Mouse (Mus musculus): ENCODE results near the gene Ascc1. TPM values are rescaled to one million over a fixed set of nuclear protein-coding genes. Genes with fewer than 3 reads are reported as not detected.
A peak's percentile ranks its signal among the peaks of the same experiment; 100 is the strongest.
"Not testable (repeated sequence)": the region's sequence is repeated elsewhere in the genome, so short reads cannot be mapped to it uniquely, and the experiment has no call there.

Gene Ascc1
- total and polyA plus RNA-seq, 3 experiments: 17.0 to 37.9 TPM; not detected in 1

DNA sequence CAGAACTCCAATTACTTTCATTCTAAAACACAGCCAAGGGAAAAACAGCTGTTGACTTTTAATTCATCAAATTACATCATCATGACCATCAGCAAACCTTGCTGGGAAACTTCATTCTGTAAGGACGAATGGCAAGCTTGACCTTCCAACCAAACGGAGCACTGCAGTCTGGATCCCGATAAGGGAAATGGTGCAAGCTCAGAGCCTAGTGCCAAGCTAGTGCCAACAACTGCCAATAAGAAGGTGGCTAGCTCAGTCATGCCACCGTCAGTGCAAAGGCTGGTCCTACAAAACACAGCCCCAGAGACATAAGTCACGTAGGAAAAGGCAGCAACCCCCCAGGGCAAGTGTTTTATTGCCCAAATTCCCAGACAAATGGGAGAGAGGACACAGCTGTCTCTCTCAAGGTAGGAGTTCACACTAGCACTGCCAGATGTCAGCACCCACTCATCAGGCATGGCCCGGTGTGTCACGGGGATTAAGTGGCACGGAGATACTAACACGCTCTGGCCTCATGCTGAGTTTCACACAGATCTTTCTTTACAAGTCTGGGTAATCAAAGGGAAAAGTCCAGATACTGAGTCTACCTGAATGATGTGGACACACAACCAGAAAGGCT, 11.2 kb upstream of the Ascc1 start:
- DNase-seq (ENCODE audit: low read depth, low spot score): no peak
- Histone ChIP-seq H3K27me3 (ENCODE audit: control insufficient read depth in 1 of 2, insufficient read depth in 2 of 2, low read length in 2 of 2) (no peaks in the 10 kb centered on the region), H3K27ac (ENCODE audit: control insufficient read depth, low read depth, low read length) (no peak overlapping the region), H3K9ac (ENCODE audit: control insufficient read depth, low read depth, low read length, poor library complexity, severe bottlenecking) (no peak overlapping the region), H3K36me3 (ENCODE audit: control insufficient read depth in 1 of 2, insufficient read depth in 2 of 2, low read length in 2 of 2) (peaks cover 6 to 21% of the 10 kb centered on the region in 2 experiments), H3K4me1 (ENCODE audit: control insufficient read depth in 1 of 2, insufficient read depth in 2 of 2, low read length in 2 of 2) (no peaks in the 10 kb centered on the region; a peak in 1 of 4 replicates), H3K4me3 (ENCODE audit: control insufficient read depth in 1 of 2, insufficient read depth in 1 of 2, low read depth in 2 of 2, low read length in 2 of 2) (no peak overlapping the region), H3K9me3 (replicated peaks; ENCODE audit: insufficient read depth, low read length) (no peaks in the 10 kb centered on the region), H3K79me2 (ENCODE audit: control insufficient read depth, insufficient read depth, low read length, poor library complexity) (no peaks in the 10 kb centered on the region)
- no peak for TF ChIP-seq MXI1 (IDR thresholded peaks at IDR 0.05; ENCODE audit: low read depth, low read length)
- no peak for TF ChIP-seq EP300 (IDR thresholded peaks at IDR 0.05; ENCODE audit: low read depth in 1 of 2, low read length in 2 of 2)

DNA sequence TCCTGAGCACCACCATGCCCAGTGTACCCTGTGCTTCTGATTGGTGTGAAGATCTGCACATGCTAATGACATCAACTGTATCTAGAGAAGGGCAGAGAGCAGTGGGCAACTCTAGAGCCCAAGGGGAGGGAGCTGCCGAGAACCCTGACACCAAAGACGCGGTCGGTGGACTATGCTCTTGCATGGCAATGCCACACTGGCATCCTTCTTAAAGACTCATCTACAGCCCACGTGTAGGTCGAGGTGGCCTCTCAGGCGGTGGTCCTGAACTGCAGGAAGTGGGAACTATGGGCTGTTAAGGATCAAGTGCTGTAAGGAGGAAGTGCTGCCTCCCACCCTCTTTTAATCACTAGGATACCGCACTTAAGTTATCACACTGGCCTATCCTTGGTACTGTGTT, 10.6 kb upstream of the Ascc1 start:
- Histone ChIP-seq H3K27ac (ENCODE audit: control insufficient read depth, low read depth, low read length) (no peak overlapping the region), H3K4me3 (ENCODE audit: control insufficient read depth in 1 of 2, insufficient read depth in 1 of 2, low read depth in 2 of 2, low read length in 2 of 2) (no peak overlapping the region), H3K9ac (ENCODE audit: control insufficient read depth, low read depth, low read length, poor library complexity, severe bottlenecking) (no peak overlapping the region), H3K79me2 (ENCODE audit: control insufficient read depth, insufficient read depth, low read length, poor library complexity) (0 out of 2 replicates have a peak, but pooled peaks cover under 1% of the 10 kb centered on the region), H3K36me3 (ENCODE audit: control insufficient read depth in 1 of 2, insufficient read depth in 2 of 2, low read length in 2 of 2) (peaks cover 6 to 21% of the 10 kb centered on the region in 2 experiments), H3K4me1 (ENCODE audit: control insufficient read depth in 1 of 2, insufficient read depth in 2 of 2, low read length in 2 of 2) (no peaks in the 10 kb centered on the region; a peak in 1 of 4 replicates), H3K27me3 (ENCODE audit: control insufficient read depth in 1 of 2, insufficient read depth in 2 of 2, low read length in 2 of 2) (no peaks in the 10 kb centered on the region), H3K9me3 (replicated peaks; ENCODE audit: insufficient read depth, low read length) (no peaks in the 10 kb centered on the region)
- TF ChIP-seq ZKSCAN1 (IDR thresholded peaks at IDR 0.05; ENCODE audit: low read depth, low read length) (no peak), TCF12 (IDR thresholded peaks at IDR 0.05; ENCODE audit: low read depth, low read length) (no peak), SIN3A (IDR thresholded peaks at IDR 0.05; ENCODE audit: low read length) (no peak), RAD21 (IDR thresholded peaks at IDR 0.05; ENCODE audit: low read depth, low read length) (no peak), JUND (IDR thresholded peaks at IDR 0.05; ENCODE audit: low read depth, low read length) (no peak), E2F4 (IDR thresholded peaks at IDR 0.05; ENCODE audit: borderline replicate concordance, low read depth, low read length) (no peak), CTCF (IDR thresholded peaks at IDR 0.05 in 2 of 3, conservative IDR thresholded peaks at IDR 0.05 in 1 of 3; ENCODE audit: control insufficient read depth in 1 of 3, insufficient read depth in 1 of 3, low read depth in 2 of 3, low read length in 3 of 3, poor library complexity in 1 of 3, severe bottlenecking in 1 of 3) (no peak)
- DNase-seq (ENCODE audit: low read depth, low spot score): no peak

DNA sequence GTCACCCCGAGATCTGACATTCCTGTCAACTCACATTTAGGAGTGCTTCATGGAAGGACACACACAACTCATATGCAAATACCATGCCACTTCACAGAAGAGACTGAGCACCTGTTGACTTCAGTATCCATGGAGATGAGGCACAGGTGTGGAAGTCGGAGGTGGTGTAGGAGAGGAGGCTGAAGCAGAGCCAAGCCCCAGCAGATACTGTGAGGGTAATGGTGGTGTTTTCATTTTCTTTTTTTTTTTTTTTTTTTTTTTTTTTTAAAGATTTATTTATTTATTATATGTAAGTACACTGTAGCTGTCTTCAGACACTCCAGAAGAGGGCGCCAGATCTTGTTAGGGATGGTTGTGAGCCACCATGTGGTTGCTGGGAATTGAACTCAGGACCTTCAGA, 8.8 kb upstream of the Ascc1 start:
- H3K27me3 ChIP-seq (ENCODE audit: control insufficient read depth in 1 of 2, insufficient read depth in 2 of 2, low read length in 2 of 2); H3K9me3 ChIP-seq (replicated peaks; ENCODE audit: insufficient read depth, low read length); H3K79me2 ChIP-seq (ENCODE audit: control insufficient read depth, insufficient read depth, low read length, poor library complexity); H3K4me1 ChIP-seq (ENCODE audit: control insufficient read depth in 1 of 2, insufficient read depth in 2 of 2, low read length in 2 of 2); H3K9ac ChIP-seq (ENCODE audit: control insufficient read depth, low read depth, low read length, poor library complexity, severe bottlenecking); H3K27ac ChIP-seq (ENCODE audit: control insufficient read depth, low read depth, low read length); H3K4me3 ChIP-seq (ENCODE audit: control insufficient read depth in 1 of 2, insufficient read depth in 1 of 2, low read depth in 2 of 2, low read length in 2 of 2); DNase-seq (ENCODE audit: low read depth, low spot score): not testable (repeated sequence)
- peak; percentile 75 for TF ChIP-seq ZNF384 (IDR thresholded peaks at IDR 0.05; ENCODE audit: low read depth, low read length)
- H3K36me3 ChIP-seq (ENCODE audit: control insufficient read depth in 1 of 2, insufficient read depth in 2 of 2, low read length in 2 of 2): peaks cover 17 to 19% of the 10 kb centered on the region in 2 experiments
